Mouse (Mus musculus) intestine, embryonic 16.5 days (tissue): ENCODE results near the gene Sat2. TPM values are rescaled to one million over a fixed set of nuclear protein-coding genes. Genes with fewer than 3 reads are reported as not detected.

Experiments
- ATAC-seq: fragments of 200-750 bp; cut with Nextera tagmentation; 2 replicates; pipeline ENCODE4 v1.8.0; 2017; ENCODE audit warnings: moderate TSS enrichment, moderate library complexity
- H3K27ac ChIP-seq: fragments of 300-500 bp; sonication (generic); 2 replicates; pipeline ENCODE4 v1.5.1; 2014; ENCODE audit warnings: mild to moderate bottlenecking, low read length
- H3K27me3 ChIP-seq: fragments of 300-500 bp; sonication (generic); replicated peaks from 2 replicates; pipeline ENCODE4 v1.6.1; 2014; ENCODE audit warnings: low read length, control low read depth, mixed read lengths; ENCODE audit not compliant: control insufficient read depth, insufficient read depth
- H3K36me3 ChIP-seq: fragments of 300-500 bp; sonication (generic); 2 replicates; pipeline ENCODE4 v1.6.1; 2014; ENCODE audit warnings: low read length, control low read depth; ENCODE audit not compliant: control insufficient read depth, insufficient read depth
- H3K4me1 ChIP-seq: fragments of 300-500 bp; sonication (generic); 2 replicates; pipeline ENCODE4 v1.6.1; 2014; ENCODE audit warnings: low read length, control low read depth, mixed read lengths; ENCODE audit not compliant: control insufficient read depth, insufficient read depth
- H3K4me2 ChIP-seq: fragments of 300-500 bp; sonication (generic); 2 replicates; pipeline ENCODE4 v1.6.1; 2014; ENCODE audit warnings: low read depth, low read length, control low read depth
- H3K4me3 ChIP-seq: fragments of 300-500 bp; sonication (generic); 2 replicates; pipeline ENCODE4 v1.5.1; 2014; ENCODE audit warnings: mild to moderate bottlenecking, low read length
- H3K9ac ChIP-seq: fragments of 300-500 bp; sonication (generic); 2 replicates; pipeline ENCODE4 v1.6.1; 2014; ENCODE audit warnings: low read depth, low read length
- H3K9me3 ChIP-seq: fragments of 300-500 bp; sonication (generic); 2 replicates; pipeline ENCODE4 v1.6.1; 2016; ENCODE audit warnings: low read length, control low read depth; ENCODE audit not compliant: control insufficient read depth
- WGBS: fragments of 180-500 bp; shearing (Covaris S2); extraction: QIAGEN DNeasy Blood & Tissue Kit; methylation state at CpG from one replicate; pipeline ENCODE4 v1.1.7; 2014; 5-methylcytosine and 5-hydroxymethylcytosine counted together
- polyA plus RNA-seq: library from polyadenylated mRNA; unstranded; fragments of >200 nt; fragmentation: Nextera tagmentation; extraction: Ambion mirVana; gene quantifications from 2 replicates; pipeline ENCODE4 v1.2.1, GENCODE M21; 2015

The Sat2 gene
- polyA plus RNA-seq, 1 experiment from 2014 or later, result 18.1 TPM

DNA sequence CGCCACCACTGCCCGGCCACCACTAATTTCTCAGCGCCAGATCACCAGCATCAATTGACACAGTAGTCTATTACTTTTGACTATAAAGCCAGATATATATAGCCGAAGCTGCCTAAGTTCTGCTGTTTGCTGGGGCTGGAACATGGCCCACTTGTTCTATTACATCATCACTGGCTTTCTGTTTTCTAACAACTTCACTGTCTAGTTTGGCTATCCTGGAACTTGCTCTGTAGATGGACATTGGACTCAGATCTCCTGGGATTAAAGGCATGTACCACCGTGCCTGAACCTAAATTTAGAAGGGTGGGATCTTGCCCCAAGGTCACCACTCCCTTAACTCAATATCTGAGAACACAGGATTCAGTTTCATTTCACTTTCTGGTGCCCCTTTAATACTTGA lies 24.0 kb downstream of the Sat2 start:
- H3K36me3 ChIP-seq, result peaks cover 32% of the 10 kb centered on the region
- WGBS, result 84% methylated on average over 5 of the region's 5 CpGs
- H3K27ac ChIP-seq, result no peak overlapping the region
- no peaks in the 10 kb centered on the region for H3K9me3 ChIP-seq
- H3K4me3 ChIP-seq, result no peak overlapping the region
- no peaks in the 10 kb centered on the region for H3K27me3 ChIP-seq
- no peak overlapping the region for H3K9ac ChIP-seq
- H3K4me2 ChIP-seq, result no peak overlapping the region
- ATAC-seq, result no peak
- no peaks in the 10 kb centered on the region for H3K4me1 ChIP-seq

- no peaks in the 10 kb centered on the region for H3K27me3 ChIP-seq
- H3K27ac ChIP-seq, result no peak overlapping the region
- H3K9ac ChIP-seq, result 0 out of 2 replicates have a peak overlapping the region, but pooled peaks have one; percentile 24
- no peak overlapping the region for H3K4me2 ChIP-seq
- H3K36me3 ChIP-seq, result peaks cover 31% of the 10 kb centered on the region
- H3K4me3 ChIP-seq, result no peak overlapping the region
- ATAC-seq, result no peak
- WGBS, result 73% methylated on average over 5 of the region's 5 CpGs
- H3K9me3 ChIP-seq, result no peaks in the 10 kb centered on the region
- peaks cover 12% of the 10 kb centered on the region for H3K4me1 ChIP-seq
Measured at GRCm38 (mm10) chr11:69653399-69653798, 31.6 kb downstream of the Sat2 start.

DNA sequence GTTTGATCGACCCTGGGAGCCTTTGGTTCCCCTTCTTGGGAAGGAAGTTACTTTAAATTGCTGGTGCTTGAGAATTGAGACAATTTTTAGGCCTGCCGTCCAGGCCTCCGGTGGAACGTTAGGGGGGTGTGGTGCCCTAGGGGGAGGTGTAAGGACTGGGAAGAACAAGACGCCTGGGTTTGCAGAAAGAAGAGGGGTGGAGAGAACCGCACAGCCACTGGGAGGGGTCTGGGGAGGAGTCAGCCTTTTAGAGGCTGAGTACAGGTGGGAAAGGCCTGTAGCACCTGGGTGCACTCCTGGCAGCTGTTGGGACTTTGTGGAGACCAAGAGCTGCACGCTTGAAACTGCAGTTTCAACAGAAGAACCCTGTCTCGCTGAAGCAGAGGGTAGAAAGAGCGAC lies 32.9 kb downstream of the Sat2 start:
- Histone ChIP-seq H3K4me3 (no peak overlapping the region), H3K9me3 (no peaks in the 10 kb centered on the region), H3K27me3 (no peaks in the 10 kb centered on the region), H3K36me3 (peaks cover 30% of the 10 kb centered on the region), H3K9ac (no peak overlapping the region), H3K4me1 (peaks cover 12% of the 10 kb centered on the region), H3K27ac (no peak overlapping the region; the same call in none of the 2 replicates), H3K4me2 (no peak overlapping the region)
- WGBS, result 40% methylated on average over 9 of the region's 9 CpGs
- no peak for ATAC-seq

DNA sequence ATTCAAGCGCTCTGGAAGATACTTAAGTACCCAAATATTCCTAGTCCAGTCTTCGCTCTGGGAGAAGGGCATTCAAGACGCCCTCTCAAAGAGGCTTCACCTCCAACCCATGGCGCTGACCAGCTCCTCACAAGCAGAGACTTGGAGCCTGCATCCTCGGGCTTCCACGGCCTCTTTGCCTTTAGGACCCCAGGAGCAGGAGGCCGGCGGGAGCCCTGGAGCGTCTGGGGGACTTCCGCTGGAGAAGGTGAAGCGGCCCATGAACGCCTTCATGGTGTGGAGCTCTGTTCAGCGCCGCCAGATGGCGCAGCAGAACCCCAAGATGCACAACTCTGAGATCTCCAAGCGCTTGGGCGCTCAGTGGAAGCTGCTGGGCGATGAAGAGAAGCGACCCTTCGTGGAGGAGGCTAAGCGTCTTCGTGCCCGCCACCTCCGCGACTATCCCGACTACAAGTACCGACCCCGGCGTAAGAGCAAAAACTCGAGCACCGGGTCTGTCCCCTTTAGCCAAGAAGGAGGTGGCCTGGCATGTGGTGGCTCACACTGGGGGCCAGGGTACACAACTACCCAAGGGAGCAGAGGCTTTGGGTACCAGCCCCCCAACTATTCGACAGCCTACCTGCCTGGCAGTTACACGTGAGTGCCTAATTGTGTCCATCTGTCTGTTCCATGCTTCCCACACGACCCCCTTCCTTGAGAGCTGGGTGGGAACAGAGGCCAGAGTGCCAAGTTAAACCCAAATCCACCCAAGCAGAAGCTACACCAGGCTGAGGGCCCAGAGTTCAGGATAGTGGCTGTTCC lies 33.6 kb downstream of the Sat2 start, which contains the start of gene Sox15:
Gene Sox15 (plus strand): TSS at position 51 of the 801 bp plus-strand sequence.
- 0 out of 2 replicates have a peak within 1 kb of the TSS, but pooled peaks have one; percentile 24 for H3K9ac ChIP-seq
- H3K4me2 ChIP-seq, result no peak within 1 kb of the TSS
- peak; percentile 68 for ATAC-seq
- H3K27me3 ChIP-seq, result no peaks in the 10 kb centered on the region
- H3K36me3 ChIP-seq, result peaks cover 28% of the 10 kb centered on the region
- peaks cover 12% of the 10 kb centered on the region for H3K4me1 ChIP-seq
- no peak within 1 kb of the TSS; the same call in none of the 2 replicates for H3K27ac ChIP-seq
- no peak within 1 kb of the TSS for H3K4me3 ChIP-seq
- 25% methylated on average over 34 of the region's 34 CpGs for WGBS
- H3K9me3 ChIP-seq, result no peaks in the 10 kb centered on the region

GRCm38 (mm10) chr11:69656065-69656455 lies 34.2 kb downstream of the Sat2 start:
- Histone ChIP-seq H3K4me2 (no peak overlapping the region), H3K9ac (0 out of 2 replicates have a peak overlapping the region, but pooled peaks have one; percentile 24), H3K9me3 (no peaks in the 10 kb centered on the region), H3K27ac (no peak overlapping the region), H3K4me3 (no peak overlapping the region), H3K27me3 (no peaks in the 10 kb centered on the region), H3K36me3 (peaks cover 25% of the 10 kb centered on the region), H3K4me1 (peaks cover 12% of the 10 kb centered on the region)
- no peak for ATAC-seq
- WGBS, result 72% methylated on average over 5 of the region's 5 CpGs

DNA sequence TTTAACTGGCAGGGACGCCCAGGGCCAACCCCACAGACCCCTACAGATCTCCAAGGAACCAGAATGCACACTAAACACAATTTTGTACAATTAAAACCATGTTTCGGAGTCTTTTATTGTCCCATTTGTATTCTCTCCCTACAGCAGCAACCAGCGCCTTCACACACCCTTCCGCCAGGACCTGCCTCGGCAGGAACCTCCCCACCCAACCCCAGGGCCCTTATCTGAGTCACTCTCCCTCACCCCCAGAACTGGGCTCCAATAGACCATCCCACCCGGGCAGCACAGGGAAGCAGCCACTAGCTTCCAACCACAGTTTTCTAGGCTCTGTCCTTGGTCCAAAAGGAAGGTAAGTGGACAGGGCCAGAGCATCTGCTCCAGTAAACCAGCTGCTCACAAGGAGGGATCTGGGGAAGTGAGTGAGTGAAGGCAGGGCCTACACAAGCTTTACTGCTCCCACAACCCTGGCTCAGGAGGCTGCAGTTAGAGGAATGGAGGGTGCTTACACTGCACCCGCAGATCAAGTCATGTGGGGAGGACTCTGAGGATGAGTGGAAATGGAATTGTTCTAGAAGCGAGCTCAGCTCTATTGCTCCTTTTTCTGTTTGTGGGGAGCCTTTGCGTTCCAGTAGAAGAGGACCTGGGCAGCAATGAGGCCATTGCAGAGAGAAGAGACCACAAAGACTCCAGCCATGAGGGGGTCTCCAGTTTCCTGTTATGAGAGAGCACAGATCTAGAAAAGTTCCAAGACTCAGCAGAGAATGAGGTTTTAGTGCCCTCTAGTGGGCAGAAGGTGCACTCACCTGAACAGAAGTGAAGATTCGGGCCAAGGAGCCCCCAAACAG lies 35.0 kb downstream of the Sat2 start:
- peaks cover 20% of the 10 kb centered on the region for H3K36me3 ChIP-seq
- no peak overlapping the region for H3K27ac ChIP-seq

DNA sequence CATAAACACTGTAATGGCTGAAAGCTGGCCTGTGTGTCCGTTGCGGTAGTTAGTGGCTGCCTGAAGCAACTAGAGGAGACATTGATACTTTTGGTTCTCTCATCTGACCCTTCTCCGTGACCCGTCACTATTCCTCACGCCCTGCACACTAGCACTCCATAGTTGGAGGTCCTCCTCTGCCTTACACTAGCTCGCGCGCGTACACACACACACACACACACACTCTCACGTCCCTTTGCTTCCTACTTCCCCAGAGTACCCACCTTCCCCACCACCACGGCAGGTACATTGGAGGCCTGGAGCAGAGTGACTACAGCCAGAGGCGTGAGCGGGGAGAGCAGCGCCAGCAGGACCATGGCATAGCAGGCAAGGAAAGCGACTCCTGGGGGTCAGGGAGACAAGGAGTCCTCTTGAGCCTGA lies 35.6 kb downstream of the Sat2 start:
- no peak for ATAC-seq
- Histone ChIP-seq H3K4me3 (no peak overlapping the region), H3K36me3 (peaks cover 14% of the 10 kb centered on the region), H3K4me2 (no peak overlapping the region), H3K9me3 (no peaks in the 10 kb centered on the region), H3K27ac (no peak overlapping the region), H3K4me1 (peaks cover 12% of the 10 kb centered on the region), H3K27me3 (no peaks in the 10 kb centered on the region), H3K9ac (no peak overlapping the region)
- 80% methylated on average over 15 of the region's 15 CpGs for WGBS

More for the DNA sequence above, 35.0 kb downstream of the Sat2 start:
- Histone ChIP-seq H3K9ac (0 out of 2 replicates have a peak overlapping the region, but pooled peaks have one; percentile 24), H3K4me3 (no peak overlapping the region), H3K27me3 (no peaks in the 10 kb centered on the region), H3K4me1 (peaks cover 12% of the 10 kb centered on the region), H3K9me3 (no peaks in the 10 kb centered on the region), H3K4me2 (no peak overlapping the region)
- no peak for ATAC-seq
- 76% methylated on average over 10 of the region's 10 CpGs for WGBS

- Histone ChIP-seq H3K4me2 (peak overlapping the region; percentile 64), H3K9ac (peak overlapping the region; percentile 72), H3K27ac (peak overlapping the region; percentile 96), H3K36me3 (peaks cover 15% of the 10 kb centered on the region), H3K4me3 (peak overlapping the region; percentile 64), H3K9me3 (no peaks in the 10 kb centered on the region), H3K27me3 (no peaks in the 10 kb centered on the region), H3K4me1 (peaks cover 9% of the 10 kb centered on the region)
- 72% methylated on average over 3 of the region's 3 CpGs for WGBS
- no peak for ATAC-seq
Measured at GRCm38 (mm10) chr11:69661221-69661881, 39.5 kb downstream of the Sat2 start.
